Mouse (Mus musculus): ENCODE measurements around the gene Tmem174.

The Tmem174 gene

GRCm38 (mm10) chr13:98632306-98632942 is 4.8 kb downstream of the Tmem174 start:
- no peak for DNase-seq

GRCm38 (mm10) chr13:98631105-98631838 is 5.9 kb downstream of the Tmem174 start:
- no peak for DNase-seq

- no peak for DNase-seq
Measured at GRCm38 (mm10) chr13:98626736-98627135, 10.5 kb downstream of the Tmem174 start.

- DNase-seq: no peak
Measured at GRCm38 (mm10) chr13:98624506-98624905, 12.7 kb downstream of the Tmem174 start.

- no peak for DNase-seq
Measured at GRCm38 (mm10) chr13:98622881-98623549, 14.2 kb downstream of the Tmem174 start.

- no peak for DNase-seq
Measured at GRCm38 (mm10) chr13:98617429-98618067, 19.7 kb downstream of the Tmem174 start.

- DNase-seq: no peak
Measured at GRCm38 (mm10) chr13:98607885-98608477, 29.2 kb downstream of the Tmem174 start.

GRCm38 (mm10) chr13:98603799-98604198 is 33.4 kb downstream of the Tmem174 start:
- no peak for DNase-seq

GRCm38 (mm10) chr13:98596746-98597145 is 40.5 kb downstream of the Tmem174 start:
- DNase-seq: no peak

- no peak for DNase-seq
Measured at GRCm38 (mm10) chr13:98594726-98595141, 42.5 kb downstream of the Tmem174 start.

- DNase-seq: no peak
Measured at GRCm38 (mm10) chr13:98593938-98594539, 43.2 kb downstream of the Tmem174 start.

GRCm38 (mm10) chr13:98591406-98591805 is 45.8 kb downstream of the Tmem174 start:
- no peak for DNase-seq

GRCm38 (mm10) chr13:98590693-98591389 is 46.4 kb downstream of the Tmem174 start:
- no peak for DNase-seq

- no peak for DNase-seq
Measured at GRCm38 (mm10) chr13:98589572-98589971, 47.6 kb downstream of the Tmem174 start.

- DNase-seq: peak; percentile 75
Measured at GRCm38 (mm10) chr13:98588951-98589501, 48.2 kb downstream of the Tmem174 start.

GRCm38 (mm10) chr13:98588480-98588879 is 48.7 kb downstream of the Tmem174 start:
- DNase-seq: no peak

GRCm38 (mm10) chr13:98587639-98588038 is 49.6 kb downstream of the Tmem174 start:
- no peak for DNase-seq

- DNase-seq: no peak
Measured at GRCm38 (mm10) chr13:98586817-98587575, 50.2 kb downstream of the Tmem174 start.
